Mouse (Mus musculus) stomach, embryonic 15.5 days (tissue): ENCODE data around the gene Fut7. TPM values are rescaled to one million over a fixed set of nuclear protein-coding genes. Genes with fewer than 3 reads are reported as not detected.

ENCODE experiments used
- ATAC-seq: fragments of 200-750 bp; cut with Nextera tagmentation; 2 replicates; pipeline ENCODE4 v1.8.0; 2017; ENCODE audit warnings: low read depth, moderate number of reproducible peaks, moderate TSS enrichment; ENCODE audit not compliant: insufficient read depth, low FRiP score
- H3K27ac ChIP-seq: fragments of 300-500 bp; sonication (generic); 2 replicates; pipeline ENCODE4 v1.5.1; 2015; ENCODE audit warnings: mild to moderate bottlenecking, inconsistent platforms
- H3K27me3 ChIP-seq: fragments of 300-500 bp; sonication (generic); replicated peaks from 2 replicates; pipeline ENCODE4 v1.6.1; 2015; ENCODE audit warnings: inconsistent platforms
- H3K36me3 ChIP-seq: fragments of 300-500 bp; sonication (generic); 2 replicates; pipeline ENCODE4 v1.6.1; 2015; ENCODE audit warnings: inconsistent platforms
- H3K4me1 ChIP-seq: fragments of 300-500 bp; sonication (generic); 2 replicates; pipeline ENCODE4 v1.6.1; 2015; ENCODE audit warnings: inconsistent platforms
- H3K4me2 ChIP-seq: fragments of 300-500 bp; sonication (generic); 2 replicates; pipeline ENCODE4 v1.6.1; 2015; ENCODE audit warnings: mild to moderate bottlenecking, inconsistent platforms
- H3K4me3 ChIP-seq: fragments of 300-500 bp; sonication (generic); replicated peaks from 2 replicates; pipeline ENCODE4 v1.5.1; 2015; ENCODE audit warnings: inconsistent platforms
- H3K9ac ChIP-seq: fragments of 300-500 bp; sonication (generic); 2 replicates; pipeline ENCODE4 v1.6.1; 2015; ENCODE audit warnings: inconsistent platforms
- H3K9me3 ChIP-seq: fragments of 300-500 bp; sonication (generic); 2 replicates; pipeline ENCODE4 v1.6.1; 2016; ENCODE audit warnings: inconsistent platforms
- WGBS: fragments of 180-500 bp; shearing (Covaris S2); methylation state at CpG from one replicate; pipeline ENCODE4 v1.1.7; 2015; 5-methylcytosine and 5-hydroxymethylcytosine counted together
- polyA plus RNA-seq: library from polyadenylated mRNA; unstranded; fragments of >200 nt; fragmentation: Nextera tagmentation; extraction: Ambion mirVana; gene quantifications from 2 replicates; pipeline ENCODE4 v1.2.1, GENCODE M21; 2015

Gene Fut7
- polyA plus RNA-seq: 0.17 and 0.30 TPM in 2 replicates

- Histone ChIP-seq H3K9me3 (no peaks in the 10 kb centered on the region), H3K4me2 (no peak within 1 kb of the TSS; the same call in 1 of the 2 replicates), H3K27me3 (peaks cover 24% of the 10 kb centered on the region; the same call in 1 of the 2 replicates), H3K4me3 (no peak within 1 kb of the TSS), H3K4me1 (no peaks in the 10 kb centered on the region), H3K9ac (no peak within 1 kb of the TSS), H3K27ac (no peak within 1 kb of the TSS), H3K36me3 (no peaks in the 10 kb centered on the region)
- 56% methylated on average over 17 of the region's 17 CpGs for WGBS
- no peak for ATAC-seq
These were observed at the start of gene Fut7 for GRCm38 (mm10) chr2:25422587-25423410. Fut7 (plus strand) TSS chr2:25423267.

- H3K36me3 ChIP-seq: peaks cover 7% of the 10 kb centered on the region; the same call in 1 of the 2 replicates
- WGBS: 42% methylated on average over 2 of the region's 2 CpGs
- H3K27ac ChIP-seq: no peak overlapping the region
These were observed 49.6 kb upstream of the Fut7 start for GRCm38 (mm10) chr2:25373431-25373830.

GRCm38 (mm10) chr2:25376589-25376988 is 46.5 kb upstream of the Fut7 start:
- no peak for ATAC-seq
- WGBS: 56% methylated on average over 4 of the region's 4 CpGs

More at GRCm38 (mm10) chr2:25373431-25373830, 49.6 kb upstream of the Fut7 start:
- Histone ChIP-seq H3K9me3 (no peaks in the 10 kb centered on the region), H3K4me3 (peak overlapping the region; percentile 60), H3K9ac (no peak overlapping the region), H3K4me1 (peaks cover 26% of the 10 kb centered on the region), H3K27me3 (no peaks in the 10 kb centered on the region), H3K4me2 (peak overlapping the region; percentile 92)
- ATAC-seq: no peak

GRCm38 (mm10) chr2:25384492-25384891 is 38.6 kb upstream of the Fut7 start:
- no peak overlapping the region for H3K4me2 ChIP-seq
- no peak overlapping the region for H3K27ac ChIP-seq
- H3K9me3 ChIP-seq: no peaks in the 10 kb centered on the region
- no peaks in the 10 kb centered on the region for H3K27me3 ChIP-seq
- no peak overlapping the region for H3K9ac ChIP-seq
- no peaks in the 10 kb centered on the region for H3K4me1 ChIP-seq
- H3K4me3 ChIP-seq: no peak overlapping the region
- ATAC-seq: no peak
- 58% methylated on average over 5 of the region's 5 CpGs for WGBS
- H3K36me3 ChIP-seq: no peaks in the 10 kb centered on the region

More at GRCm38 (mm10) chr2:25376589-25376988, 46.5 kb upstream of the Fut7 start:
- Histone ChIP-seq H3K4me1 (peaks cover 25% of the 10 kb centered on the region), H3K36me3 (peaks cover 7% of the 10 kb centered on the region; the same call in 1 of the 2 replicates), H3K4me2 (no peak overlapping the region), H3K27ac (no peak overlapping the region), H3K27me3 (no peaks in the 10 kb centered on the region), H3K9ac (no peak overlapping the region), H3K4me3 (no peak overlapping the region), H3K9me3 (no peaks in the 10 kb centered on the region)

GRCm38 (mm10) chr2:25391266-25391665 is 31.8 kb upstream of the Fut7 start:
- Histone ChIP-seq H3K36me3 (no peaks in the 10 kb centered on the region), H3K9ac (no peak overlapping the region), H3K4me2 (no peak overlapping the region), H3K27me3 (peaks cover 11% of the 10 kb centered on the region; the same call in 1 of the 2 replicates), H3K4me1 (peaks cover 15% of the 10 kb centered on the region), H3K27ac (no peak overlapping the region), H3K9me3 (no peaks in the 10 kb centered on the region), H3K4me3 (no peak overlapping the region)
- 54% methylated on average over 5 of the region's 5 CpGs for WGBS
- ATAC-seq: no peak

- Histone ChIP-seq H3K4me3 (no peak overlapping the region), H3K36me3 (no peaks in the 10 kb centered on the region), H3K27me3 (peaks cover 39% of the 10 kb centered on the region), H3K27ac (peak overlapping the region; percentile 65), H3K9me3 (no peaks in the 10 kb centered on the region), H3K4me1 (peaks cover 15% of the 10 kb centered on the region), H3K9ac (no peak overlapping the region), H3K4me2 (no peak overlapping the region)
- ATAC-seq: no peak; the same call in 1 of the 2 replicates
- WGBS: 30% methylated on average over 3 of the region's 3 CpGs
These were observed 28.5 kb upstream of the Fut7 start for GRCm38 (mm10) chr2:25394281-25395221.

GRCm38 (mm10) chr2:25395721-25396596 is 27.1 kb upstream of the Fut7 start, which contains the start of gene Entpd2:
Entpd2 (plus strand) TSS chr2:25395874.
- Histone ChIP-seq H3K4me2 (peak within 1 kb of the TSS; percentile 88), H3K9ac (peak within 1 kb of the TSS; percentile 26; the same call in 1 of the 2 replicates), H3K36me3 (no peaks in the 10 kb centered on the region), H3K9me3 (no peaks in the 10 kb centered on the region), H3K4me1 (peaks cover 20% of the 10 kb centered on the region), H3K4me3 (peak within 1 kb of the TSS; percentile 44), H3K27ac (peak within 1 kb of the TSS; percentile 65; the same call in 1 of the 2 replicates), H3K27me3 (peaks cover 53% of the 10 kb centered on the region)
- ATAC-seq: peak; percentile 65
- WGBS: 2% methylated on average over 57 of the region's 57 CpGs

- no peak for ATAC-seq
- H3K27me3 ChIP-seq: peaks cover 59% of the 10 kb centered on the region
- no peaks in the 10 kb centered on the region for H3K9me3 ChIP-seq
- no peak overlapping the region for H3K27ac ChIP-seq
- H3K4me2 ChIP-seq: peak overlapping the region; percentile 88
- peaks cover 20% of the 10 kb centered on the region for H3K4me1 ChIP-seq
- WGBS: 38% methylated on average over 3 of the region's 3 CpGs
- no peak overlapping the region for H3K9ac ChIP-seq
- H3K36me3 ChIP-seq: no peaks in the 10 kb centered on the region
- peak overlapping the region; percentile 44 for H3K4me3 ChIP-seq
These were observed 26.5 kb upstream of the Fut7 start for GRCm38 (mm10) chr2:25396597-25396983.

- 0 out of 2 replicates have a peak overlapping the region, but pooled peaks have one; percentile 88 for H3K4me2 ChIP-seq
These were observed 26.1 kb upstream of the Fut7 start for GRCm38 (mm10) chr2:25397010-25397409.

GRCm38 (mm10) chr2:25398065-25398464 is 25.0 kb upstream of the Fut7 start:
- Histone ChIP-seq H3K9me3 (no peaks in the 10 kb centered on the region), H3K4me2 (no peak overlapping the region), H3K36me3 (no peaks in the 10 kb centered on the region), H3K27me3 (peaks cover 70% of the 10 kb centered on the region), H3K4me3 (no peak overlapping the region), H3K9ac (no peak overlapping the region), H3K4me1 (peaks cover 21% of the 10 kb centered on the region), H3K27ac (no peak overlapping the region)
- no peak for ATAC-seq
- 88% methylated on average over 7 of the region's 7 CpGs for WGBS

More at GRCm38 (mm10) chr2:25397010-25397409, 26.1 kb upstream of the Fut7 start:
- no peak overlapping the region for H3K4me3 ChIP-seq
- ATAC-seq: no peak
- H3K9ac ChIP-seq: no peak overlapping the region
- peaks cover 62% of the 10 kb centered on the region for H3K27me3 ChIP-seq
- no peaks in the 10 kb centered on the region for H3K9me3 ChIP-seq
- H3K4me1 ChIP-seq: peaks cover 20% of the 10 kb centered on the region
- H3K27ac ChIP-seq: no peak overlapping the region
- 35% methylated on average over 1 of the region's 1 CpGs for WGBS
- H3K36me3 ChIP-seq: no peaks in the 10 kb centered on the region

GRCm38 (mm10) chr2:25399051-25399450 is 24.0 kb upstream of the Fut7 start, which contains the start of gene Npdc1:
Npdc1 (plus strand) TSS chr2:25399351.
- H3K4me3 ChIP-seq: no peak within 1 kb of the TSS
- no peak within 1 kb of the TSS for H3K27ac ChIP-seq
- H3K4me1 ChIP-seq: peaks cover 24% of the 10 kb centered on the region
- H3K9me3 ChIP-seq: no peaks in the 10 kb centered on the region
- H3K27me3 ChIP-seq: peaks cover 80% of the 10 kb centered on the region
- H3K9ac ChIP-seq: no peak within 1 kb of the TSS
- 59% methylated on average over 8 of the region's 8 CpGs for WGBS
- ATAC-seq: no peak
- no peaks in the 10 kb centered on the region for H3K36me3 ChIP-seq
- no peak within 1 kb of the TSS for H3K4me2 ChIP-seq
